Mouse (Mus musculus) layer of hippocampus, postnatal 14 days (tissue): ENCODE data around the gene Ivd. TPM values are rescaled to one million over a fixed set of nuclear protein-coding genes. Genes with fewer than 3 reads are reported as not detected.

Source experiments
- DNase-seq, 2 experiments: peaks; one replicate each; pipeline ENCODE4 v3.0.0; 2021 to 2022; ENCODE audit warnings: low spot score in 2 of 2, mixed read lengths in 1 of 2
- long read RNA-seq, 2 experiments: library from polyadenylated mRNA; stranded (forward); transcript quantifications; one replicate each; pipeline ENCODE4 v2.0.0; 2021
- total RNA-seq, 2 experiments: library from RNA; stranded (reverse); gene quantifications; 2 replicates each; pipeline ENCODE4 v1.2.3; 2021

Gene Ivd
- total RNA-seq = 100 to 1,000 TPM in 1 of 2 experiments, 10 to 100 TPM in 1; 97.2 to 126 TPM
- long read RNA-seq, experiment 1, transcript Ivd-201 (12 exons, 3,665 nt) = major isoform, 36 of 46 reads
- long read RNA-seq, experiment 1, partial matches to known transcripts = 4 of 46 reads
- long read RNA-seq, experiment 1, other reads (novel, unspliced or antisense) = 6 of 46 reads
- long read RNA-seq, experiment 2, transcript Ivd-201 (12 exons, 3,665 nt) = major isoform, 55 of 68 reads
- long read RNA-seq, experiment 2, partial matches to known transcripts = 2 of 68 reads
- long read RNA-seq, experiment 2, other reads (novel, unspliced or antisense) = 11 of 68 reads

- DNase-seq = peak; percentile 88 to 96
Observed at GRCm38 (mm10) chr2:118861454-118862339, at the start of gene Ivd. TSS of gene Ivd (plus strand) at chr2:118861954.

- no peak for DNase-seq
Observed at GRCm38 (mm10) chr2:118812724-118813123, 49.0 kb upstream of the Ivd start.

- DNase-seq = peak; percentile 74 to 89
Observed at GRCm38 (mm10) chr2:118813981-118814836, 47.5 kb upstream of the Ivd start, which contains the start of gene Knstrn. TSS of gene Knstrn (plus strand) at chr2:118814003.

GRCm38 (mm10) chr2:118822800-118823199 lies 39.0 kb upstream of the Ivd start:
- no peak for DNase-seq

GRCm38 (mm10) chr2:118824396-118824795 lies 37.4 kb upstream of the Ivd start:
- no peak for DNase-seq

- no peak for DNase-seq
Observed at GRCm38 (mm10) chr2:118829096-118829495, 32.7 kb upstream of the Ivd start.

GRCm38 (mm10) chr2:118834061-118834460 lies 27.7 kb upstream of the Ivd start:
- DNase-seq = no peak

GRCm38 (mm10) chr2:118835115-118835514 lies 26.6 kb upstream of the Ivd start:
- no peak for DNase-seq

GRCm38 (mm10) chr2:118838330-118838729 lies 23.4 kb upstream of the Ivd start:
- no peak for DNase-seq

- no peak for DNase-seq
Observed at GRCm38 (mm10) chr2:118841186-118841585, 20.6 kb upstream of the Ivd start.

- no peak for DNase-seq
Observed at GRCm38 (mm10) chr2:118841774-118842173, 20.0 kb upstream of the Ivd start.

- no peak for DNase-seq
Observed at GRCm38 (mm10) chr2:118844427-118844826, 17.3 kb upstream of the Ivd start.

GRCm38 (mm10) chr2:118846246-118846645 lies 15.5 kb upstream of the Ivd start:
- DNase-seq = no peak

- DNase-seq = no peak
Observed at GRCm38 (mm10) chr2:118851756-118852155, 10.0 kb upstream of the Ivd start.

- no peak for DNase-seq
Observed at GRCm38 (mm10) chr2:118862340-118862675, 554 bp downstream of the Ivd start.

GRCm38 (mm10) chr2:118870601-118871000 lies 8.8 kb downstream of the Ivd start:
- DNase-seq = no peak

- DNase-seq = peak; percentile 32 to 47
Observed at GRCm38 (mm10) chr2:118871032-118871431, 9.3 kb downstream of the Ivd start.

- DNase-seq = no peak
Observed at GRCm38 (mm10) chr2:118873018-118873417, 11.3 kb downstream of the Ivd start.

GRCm38 (mm10) chr2:118873890-118874430 lies 12.2 kb downstream of the Ivd start:
- no peak for DNase-seq

- DNase-seq = no peak
Observed at GRCm38 (mm10) chr2:118875316-118875715, 13.6 kb downstream of the Ivd start.

- no peak for DNase-seq
Observed at GRCm38 (mm10) chr2:118876453-118876852, 14.7 kb downstream of the Ivd start.
